Mouse (Mus musculus) CH12.LX (cell line): ENCODE data around the gene Tex261. TPM values are rescaled to one million over a fixed set of nuclear protein-coding genes. Genes with fewer than 3 reads are reported as not detected.
"Not testable (repeated sequence)": the region's sequence is repeated elsewhere in the genome, so short reads cannot be mapped to it uniquely, and the experiment has no call there.

ENCODE experiments used
- DNase-seq: peaks from one replicate; pipeline ENCODE4 v3.0.0-alpha.2; 2013; ENCODE audit errors: extremely low read depth
- H3K27ac ChIP-seq: 2 replicates; pipeline ENCODE4 v1.5.1; 2012; ENCODE audit warnings: low read depth, mild to moderate bottlenecking, control low read depth, moderate library complexity; ENCODE audit not compliant: insufficient read depth
- H3K27me3 ChIP-seq: replicated peaks from 2 replicates; pipeline ENCODE3; 2012; ENCODE audit warnings: inconsistent platforms
- H3K36me3 ChIP-seq, 2 experiments: replicated peaks in 1 of 2; 2 replicates each; pipeline versions ENCODE3 to v1.6.1; 2012; ENCODE audit warnings: inconsistent platforms in 1 of 2, low read length in 1 of 2, mild to moderate bottlenecking in 1 of 2, mixed read lengths in 1 of 2, moderate library complexity in 1 of 2; ENCODE audit not compliant: control insufficient read depth in 1 of 2, insufficient read depth in 1 of 2
- H3K4me1 ChIP-seq, 2 experiments: 2 replicates each; pipeline ENCODE4 v1.6.1; 2012; ENCODE audit warnings: inconsistent platforms in 1 of 2, moderate library complexity in 1 of 2; ENCODE audit not compliant: insufficient read depth in 2 of 2, control insufficient read depth in 1 of 2
- H3K4me2 ChIP-seq: 2 replicates; pipeline ENCODE4 v1.6.1; 2012; ENCODE audit warnings: low read depth, mild to moderate bottlenecking, control low read depth; ENCODE audit not compliant: poor library complexity, insufficient read depth, severe bottlenecking
- H3K4me3 ChIP-seq, 3 experiments: fragments of 150-350 bp in 1 of 3; sonication (generic) in 1 of 3; replicated peaks in 1 of 3; 2 replicates each; pipeline versions ENCODE3 to v1.5.1; 2011 to 2012; ENCODE audit warnings: low read depth in 2 of 3, low read length in 2 of 3, mild to moderate bottlenecking in 2 of 3, moderate library complexity in 2 of 3, control low read depth in 1 of 3, improper control_type of control experiment in 1 of 3, inconsistent platforms in 1 of 3, mixed read lengths in 1 of 3; ENCODE audit not compliant: poor library complexity in 1 of 3
- H3K79me2 ChIP-seq: replicated peaks from 2 replicates; pipeline ENCODE4 v1.6.1; 2012; ENCODE audit warnings: mild to moderate bottlenecking, moderate library complexity; ENCODE audit not compliant: control insufficient read depth, poor library complexity, insufficient read depth, severe bottlenecking; ENCODE audit errors: extremely low read depth
- H3K9ac ChIP-seq: 2 replicates; pipeline ENCODE4 v1.6.1; 2012; ENCODE audit warnings: low read depth, mild to moderate bottlenecking, control low read depth, moderate library complexity; ENCODE audit not compliant: insufficient read depth
- H3K9me3 ChIP-seq: replicated peaks from 2 replicates; pipeline ENCODE3; 2012; ENCODE audit warnings: low read length, inconsistent platforms, mixed read lengths
- BHLHE40 ChIP-seq: IDR thresholded peaks from 2 replicates; pipeline ENCODE4 v1.6.1; 2011; ENCODE audit warnings: mild to moderate bottlenecking, low read depth, low read length, improper control_type of control experiment
- CHD2 ChIP-seq: IDR thresholded peaks from 2 replicates; pipeline ENCODE4 v1.6.1; 2011; ENCODE audit warnings: low read length, improper control_type of control experiment
- E2F4 ChIP-seq: IDR thresholded peaks from 2 replicates; pipeline ENCODE4 v1.6.1; 2011; ENCODE audit warnings: low read depth, low read length, improper control_type of control experiment; ENCODE audit not compliant: insufficient replicate concordance
- ELF1 ChIP-seq: IDR thresholded peaks from 2 replicates; pipeline ENCODE4 v1.6.1; 2014; ENCODE audit warnings: low read depth, mild to moderate bottlenecking, inconsistent platforms, low read length, improper control_type of control experiment
- EP300 ChIP-seq: IDR thresholded peaks from 2 replicates; pipeline ENCODE4 v1.6.1; 2011; ENCODE audit warnings: low read length, improper control_type of control experiment
- GABPA ChIP-seq: IDR thresholded peaks from 2 replicates; pipeline ENCODE4 v1.6.1; 2012; ENCODE audit warnings: low read depth, low read length, improper control_type of control experiment, inconsistent platforms; ENCODE audit not compliant: insufficient replicate concordance
- HCFC1 ChIP-seq: IDR thresholded peaks from 2 replicates; pipeline ENCODE4 v1.6.1; 2012; ENCODE audit warnings: low read depth, mild to moderate bottlenecking, inconsistent platforms, low read length, improper control_type of control experiment
- IRF4 ChIP-seq: IDR thresholded peaks from 2 replicates; pipeline ENCODE4 v1.6.1; 2014; ENCODE audit warnings: low read depth, mild to moderate bottlenecking, inconsistent platforms, low read length, improper control_type of control experiment
- JUN ChIP-seq: IDR thresholded peaks from 2 replicates; pipeline ENCODE4 v1.6.1; 2011; ENCODE audit warnings: low read depth, mild to moderate bottlenecking, low read length, improper control_type of control experiment, moderate library complexity; ENCODE audit not compliant: insufficient read depth
- JUND ChIP-seq: conservative IDR thresholded peaks from 2 replicates; pipeline ENCODE4 v1.6.1; 2011; ENCODE audit warnings: low read depth, low read length, improper control_type of control experiment
- MEF2A ChIP-seq: IDR thresholded peaks from 2 replicates; pipeline ENCODE4 v1.6.1; 2014; ENCODE audit warnings: low read depth, mild to moderate bottlenecking, inconsistent platforms, low read length, improper control_type of control experiment, borderline replicate concordance
- NELFE ChIP-seq: IDR thresholded peaks from 2 replicates; pipeline ENCODE4 v1.6.1; 2011; ENCODE audit warnings: low read depth, low read length, improper control_type of control experiment
- POLR2A ChIP-seq: IDR thresholded peaks from 2 replicates; pipeline ENCODE4 v1.6.1; 2011; ENCODE audit warnings: low read depth, mild to moderate bottlenecking, improper control_type of control experiment, low read length
- UBTF ChIP-seq: IDR thresholded peaks from 2 replicates; pipeline ENCODE4 v1.6.1; 2012; ENCODE audit warnings: low read depth, mild to moderate bottlenecking, inconsistent platforms, low read length, improper control_type of control experiment, moderate library complexity
- USF1 ChIP-seq: IDR thresholded peaks from 2 replicates; pipeline ENCODE4 v1.6.1; 2014; ENCODE audit warnings: low read depth, mild to moderate bottlenecking, inconsistent platforms, low read length, improper control_type of control experiment
- USF2 ChIP-seq: conservative IDR thresholded peaks from 2 replicates; pipeline ENCODE4 v1.6.1; 2011; ENCODE audit warnings: low read depth, low read length, improper control_type of control experiment
- ZC3H11A ChIP-seq: IDR thresholded peaks from 2 replicates; pipeline ENCODE4 v1.6.1; 2012; ENCODE audit warnings: low read depth, mild to moderate bottlenecking, inconsistent platforms, low read length, improper control_type of control experiment
- ZNF384 ChIP-seq: IDR thresholded peaks from 2 replicates; pipeline ENCODE4 v1.6.1; 2012; ENCODE audit warnings: low read depth, low read length, improper control_type of control experiment, inconsistent platforms
- dilution Hi-C: fragments of 300-500 bp; cut with MboI; formaldehyde crosslinking; loops from 2 replicates; pipeline ENCODE4 v1.14.3; 2020; ENCODE audit warnings: low sequenced_read_pairs; ENCODE audit not compliant: extremely low pct_unique_long_range_greater_than_20kb, extremely low pct_ligation_motif_present
- in situ Hi-C: fragments of 300-500 bp; cut with MboI; formaldehyde crosslinking; loops from 3 replicates; pipeline ENCODE4 v1.14.3; 2019; ENCODE audit warnings: low sequenced_read_pairs, low pct_ligation_motif_present, low pct_unique_long_range_greater_than_20kb, mixed read lengths
- polyA plus RNA-seq: library from polyadenylated mRNA; unstranded; fragments of >175 nt; gene quantifications from 2 replicates; pipeline ENCODE4 v1.2.1, GENCODE M21; 2012; ENCODE audit warnings: low read depth; ENCODE audit not compliant: insufficient read length
- total RNA-seq, 2 experiments: library from RNA; depleted of rRNA; stranded (reverse); fragments of 300-350 nt in 1 of 2; fragments of >200 nt in 1 of 2; gene quantifications; 2 replicates each; pipeline ENCODE4 v1.2.3; 2012 to 2014

The Tex261 gene
- total and polyA plus RNA-seq, 3 experiments, result 44.6 to 87.8 (median 65.6) TPM

GRCm38 (mm10) chr6:83794760-83795296, 19.2 kb upstream of the Tex261 start, which contains the start of gene Nagk (continued):
- TF ChIP-seq E2F4 (peak; percentile 94), GABPA (no peak), JUN (no peak), POLR2A (peak; percentile 89), USF2 (peak; percentile 83), HCFC1 (peak; percentile 88), ZNF384 (peak; percentile 83), JUND (no peak), NELFE (peak; percentile 83), USF1 (peak; percentile 88), EP300 (no peak), BHLHE40 (peak; percentile 77), UBTF (no peak), CHD2 (no peak; the same call in 1 of the 2 replicates), ZC3H11A (no peak), ELF1 (peak; percentile 98)
- TF ChIP-seq, all 38 proteins: peak for 22

GRCm38 (mm10) chr6:83791251-83791890, 15.8 kb upstream of the Tex261 start:
- peak; percentile 26 for DNase-seq
- dilution Hi-C loops (no loop called here), in situ Hi-C loops (no loop called here)
- TF ChIP-seq EP300, result peak; percentile 47; the same call in 1 of the 2 replicates
- TF ChIP-seq MEF2A, result no peak
- TF ChIP-seq IRF4, result peak; percentile 49; the same call in 1 of the 2 replicates
- TF ChIP-seq E2F4, result no peak
- no peaks in the 10 kb centered on the region for H3K79me2 ChIP-seq
- H3K36me3 ChIP-seq, result no peaks in the 10 kb centered on the region
- no peak overlapping the region for H3K27ac ChIP-seq
- no peak overlapping the region for H3K4me2 ChIP-seq
- H3K4me1 ChIP-seq, result peaks cover 15 to 36% of the 10 kb centered on the region in 2 experiments
- H3K9ac ChIP-seq, result no peak overlapping the region
- peaks cover 2% of the 10 kb centered on the region for H3K27me3 ChIP-seq
- no peak overlapping the region for H3K4me3 ChIP-seq
- peaks cover 2% of the 10 kb centered on the region for H3K9me3 ChIP-seq

- H3K27me3 ChIP-seq, H3K4me3 ChIP-seq, dilution Hi-C loops, H3K36me3 ChIP-seq, in situ Hi-C loops, H3K9ac ChIP-seq, H3K79me2 ChIP-seq, DNase-seq, H3K27ac ChIP-seq, H3K9me3 ChIP-seq, H3K4me2 ChIP-seq: not testable (repeated sequence)
- TF ChIP-seq ZNF384, result peak; percentile 78
- H3K4me1 ChIP-seq, result peaks cover 15 to 33% of the 10 kb centered on the region in 2 experiments
These were observed 14.9 kb upstream of the Tex261 start for GRCm38 (mm10) chr6:83790533-83790932.
